Mouse (Mus musculus) kidney, postnatal 14 days (tissue): ENCODE data around the gene Nxf7.
A peak's percentile ranks its signal among the peaks of the same experiment; 100 is the strongest.
"Not testable (repeated sequence)": the region's sequence is repeated elsewhere in the genome, so short reads cannot be mapped to it uniquely, and the experiment has no call there.

Source experiments
- DNase-seq: peaks from one replicate; pipeline ENCODE4 v3.0.0; 2022; ENCODE audit warnings: mixed read lengths

The Nxf7 gene

DNA sequence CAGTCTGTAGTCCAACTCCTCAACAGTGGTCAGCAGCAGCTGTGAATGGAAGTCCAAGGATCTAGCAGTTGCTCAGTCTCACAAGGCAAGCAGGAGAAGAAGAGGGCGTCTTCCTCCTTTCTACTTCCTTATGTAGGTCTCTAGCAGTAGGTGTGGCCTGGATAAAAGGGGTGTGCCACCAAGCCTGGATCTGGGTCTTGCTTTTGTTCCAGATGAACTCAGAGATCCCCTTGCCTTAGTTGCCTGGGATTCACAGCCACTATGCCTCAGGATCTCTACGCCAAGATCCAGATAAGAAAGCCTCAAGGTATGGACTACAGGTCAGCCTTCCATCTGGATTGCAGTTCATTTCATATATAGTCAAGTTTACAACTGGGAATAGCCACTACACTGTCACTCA, at the start of gene Nxf7:
Gene Nxf7 (minus strand): TSS at position 101 of the 400 bp plus-strand sequence.
- DNase-seq, result no peak

DNA sequence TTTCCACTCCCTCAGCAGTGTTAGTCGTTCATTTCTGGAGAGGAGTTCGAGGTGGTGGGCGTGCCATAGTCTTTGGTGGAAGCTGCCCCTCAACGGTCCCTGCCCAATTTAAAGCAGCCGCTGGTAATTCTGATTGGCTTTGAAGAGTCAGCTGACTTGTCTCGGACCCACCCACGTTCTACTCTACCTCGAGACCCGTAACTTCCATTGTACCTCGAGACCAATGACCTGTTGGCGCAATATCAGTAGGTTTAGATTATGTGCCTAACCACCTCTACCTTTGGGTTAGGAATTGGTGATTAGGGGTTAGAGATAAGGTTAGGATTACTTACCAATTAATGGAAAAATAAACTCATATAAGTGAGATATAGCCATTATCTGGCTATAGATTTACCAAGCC, 29.0 kb upstream of the Nxf7 start, which contains the start of gene Prame:
Gene Prame (minus strand): TSS at position 101 of the 400 bp plus-strand sequence.
- DNase-seq, result no peak

DNA sequence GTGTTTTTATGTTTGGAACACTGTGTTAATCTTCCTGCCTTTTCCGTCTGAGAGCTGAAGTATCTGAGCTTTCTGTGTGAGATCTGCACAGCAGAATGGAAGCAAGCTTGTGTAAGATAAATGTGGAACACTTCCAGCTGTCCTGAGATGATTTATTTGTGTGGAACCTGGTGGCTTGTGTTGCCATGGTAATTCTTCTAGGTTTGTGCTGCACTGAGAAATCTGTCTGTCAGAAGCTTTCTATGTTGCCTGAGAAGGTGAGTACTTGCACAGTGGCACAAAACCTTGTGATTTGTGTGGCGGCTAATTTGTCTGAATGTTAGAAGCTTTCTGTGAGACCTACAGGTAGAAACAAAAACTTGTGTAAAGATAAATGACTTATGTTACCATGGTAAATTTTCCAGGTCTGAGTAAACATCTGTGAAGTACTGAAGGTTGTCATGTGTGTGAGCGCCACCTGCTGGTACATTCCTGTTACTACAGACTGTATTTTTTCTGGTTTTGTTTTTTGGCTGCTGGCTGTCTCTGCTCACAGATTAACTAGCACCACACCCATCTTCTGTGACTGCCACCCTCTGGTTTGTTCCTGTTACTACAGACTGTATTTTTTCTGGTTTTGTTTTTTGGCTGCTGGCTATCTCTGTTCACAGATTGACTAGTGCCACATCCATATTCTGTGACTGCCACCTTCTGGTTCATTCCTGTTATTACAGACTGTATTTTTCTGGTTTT, 2.9 kb upstream of the Nxf7 start:
- peak; percentile 41 for DNase-seq

DNA sequence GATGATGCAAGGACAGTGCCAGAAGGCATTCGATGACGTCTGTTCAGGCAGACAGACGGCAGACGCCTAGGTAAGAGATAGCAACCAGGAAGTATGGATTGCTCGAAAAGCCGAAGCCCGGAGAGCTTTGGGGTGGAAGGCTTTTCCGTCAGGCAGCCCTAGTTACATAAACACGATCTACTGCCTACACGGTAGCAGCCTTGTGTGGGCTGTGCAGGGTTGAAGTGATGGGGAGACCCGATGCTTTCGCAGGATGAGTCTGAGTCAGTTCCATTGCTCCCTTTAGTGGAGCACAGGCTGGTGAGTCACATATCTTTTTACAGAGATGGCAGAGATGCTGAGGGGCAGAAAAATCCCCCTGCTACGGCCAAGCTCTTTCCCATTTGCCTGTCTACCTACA, 481 bp downstream of the Nxf7 start:
- DNase-seq, result no peak

DNA sequence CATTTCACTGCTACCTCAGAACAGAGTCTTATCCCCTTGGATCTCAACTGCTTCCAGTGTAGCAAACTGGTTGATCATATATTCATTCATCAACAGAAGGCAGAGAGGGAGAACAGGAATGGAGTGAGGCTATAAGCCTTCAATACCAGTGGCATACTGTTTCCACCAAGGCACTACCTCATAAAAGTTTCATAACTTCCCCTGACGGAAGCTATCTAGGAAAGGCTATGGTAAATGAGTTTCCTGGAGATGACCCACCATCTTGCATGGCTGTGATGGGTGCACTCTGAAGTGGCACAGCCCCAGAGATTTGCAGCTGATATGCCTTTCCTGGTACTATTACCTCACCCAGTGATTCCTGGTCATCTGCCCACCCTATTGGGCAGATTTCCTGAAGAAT, 22.2 kb downstream of the Nxf7 start:
- DNase-seq, result no peak

DNA sequence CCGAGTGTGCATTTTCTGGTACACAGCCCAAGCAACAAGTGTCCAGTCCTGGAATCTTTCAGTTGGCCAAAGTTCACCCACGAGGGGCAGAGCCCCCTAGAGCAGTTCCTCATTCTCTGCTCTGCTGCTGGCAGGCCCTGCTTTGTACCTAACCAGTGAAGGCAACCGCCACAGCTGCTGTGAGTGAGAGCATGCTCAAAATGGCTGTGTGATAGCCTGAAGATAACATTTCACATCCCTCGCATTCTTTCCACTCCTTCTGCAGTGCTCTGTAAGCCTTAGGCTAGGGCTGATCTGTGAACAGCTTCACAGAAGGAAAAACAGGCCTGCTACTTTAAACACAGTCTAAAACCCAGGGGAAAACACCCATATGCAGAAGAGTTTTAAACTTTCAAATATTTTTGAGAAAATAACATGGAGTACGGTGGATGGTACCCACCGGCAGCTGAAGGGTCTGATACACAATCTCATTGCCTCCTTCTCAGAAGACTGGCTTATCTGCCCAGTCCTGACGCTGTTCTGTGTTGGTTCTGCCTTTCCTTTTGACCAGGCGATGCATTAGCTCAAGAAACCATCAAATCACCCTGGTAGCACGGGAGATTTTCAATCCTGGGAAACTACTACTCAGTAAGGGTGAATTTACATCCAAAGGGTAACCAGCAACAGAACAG, 23.5 kb downstream of the Nxf7 start:
- DNase-seq, result peak; percentile 8

DNA sequence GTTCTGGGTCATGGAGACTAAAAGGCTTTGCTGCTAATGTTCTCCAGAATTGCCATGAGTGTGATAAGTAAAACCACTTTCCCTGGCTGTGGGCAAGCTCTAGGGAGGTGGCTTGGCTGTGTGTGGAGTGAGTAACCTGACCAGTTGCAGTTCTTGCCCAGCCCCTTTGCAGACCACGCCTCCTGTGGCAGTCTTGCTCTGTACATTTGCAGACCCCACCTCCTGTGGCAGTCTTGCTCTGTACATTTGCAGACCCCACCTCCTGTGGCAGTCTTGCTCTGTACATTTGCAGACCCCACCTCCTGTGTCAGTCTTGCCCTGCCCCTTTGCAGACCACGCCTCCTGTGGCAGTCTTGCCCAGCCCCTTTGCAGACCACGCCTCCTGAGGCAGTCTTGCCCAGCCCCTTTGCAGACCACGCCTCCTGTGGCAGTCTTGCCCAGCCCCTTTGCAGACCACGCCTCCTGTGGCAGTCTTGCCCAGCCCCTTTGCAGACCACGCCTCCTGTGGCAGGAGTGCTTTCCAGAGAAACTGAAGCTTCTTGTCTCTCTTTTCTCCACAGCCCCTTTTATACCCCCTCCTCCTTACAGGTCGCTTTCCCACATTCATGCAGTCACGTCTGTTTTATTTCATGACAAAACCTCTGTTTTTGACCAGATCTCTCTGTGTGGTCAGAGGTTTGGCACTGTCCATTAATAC, 24.2 kb downstream of the Nxf7 start:
- peak; percentile 29 for DNase-seq

DNA sequence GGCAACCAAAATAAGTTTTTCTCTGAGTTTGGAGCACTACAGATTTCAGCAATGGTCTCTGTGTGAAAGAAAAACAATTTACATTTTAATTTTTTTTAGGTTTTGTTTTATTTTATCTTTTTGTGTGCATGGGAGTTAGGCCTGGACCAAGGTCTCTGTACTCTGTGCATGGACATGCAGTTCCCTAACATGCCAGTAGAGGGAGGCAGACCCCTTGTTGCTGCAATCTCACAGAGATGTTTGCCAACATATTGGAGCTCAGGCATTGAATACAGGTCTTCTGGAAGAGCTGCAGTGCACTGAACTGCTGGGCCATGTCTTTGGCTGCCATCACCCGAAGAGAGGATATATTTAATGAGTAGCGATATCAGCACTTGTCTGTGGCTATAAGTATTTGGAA, 29.1 kb downstream of the Nxf7 start:
- peak; percentile 62 for DNase-seq

DNA sequence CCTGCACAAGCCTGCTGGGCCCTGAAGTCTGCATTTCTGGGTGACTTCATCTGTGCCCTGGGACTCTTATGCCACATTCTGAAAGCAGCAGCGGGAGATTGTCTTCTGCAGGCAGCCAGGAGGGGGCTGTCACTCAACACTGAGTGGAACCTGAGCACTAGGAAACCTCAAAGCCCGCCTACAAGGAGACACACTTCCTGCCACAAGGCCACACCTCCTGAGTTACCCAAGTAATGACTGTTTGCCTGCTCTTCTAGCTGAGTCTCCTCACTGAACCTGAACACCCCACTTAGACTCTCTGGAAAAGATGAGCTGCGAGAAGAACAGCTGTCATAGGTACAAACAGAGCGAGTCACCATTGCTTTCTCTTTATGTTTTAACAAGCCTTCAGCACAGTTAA, 33.6 kb downstream of the Nxf7 start:
- DNase-seq, result peak; percentile 0

DNA sequence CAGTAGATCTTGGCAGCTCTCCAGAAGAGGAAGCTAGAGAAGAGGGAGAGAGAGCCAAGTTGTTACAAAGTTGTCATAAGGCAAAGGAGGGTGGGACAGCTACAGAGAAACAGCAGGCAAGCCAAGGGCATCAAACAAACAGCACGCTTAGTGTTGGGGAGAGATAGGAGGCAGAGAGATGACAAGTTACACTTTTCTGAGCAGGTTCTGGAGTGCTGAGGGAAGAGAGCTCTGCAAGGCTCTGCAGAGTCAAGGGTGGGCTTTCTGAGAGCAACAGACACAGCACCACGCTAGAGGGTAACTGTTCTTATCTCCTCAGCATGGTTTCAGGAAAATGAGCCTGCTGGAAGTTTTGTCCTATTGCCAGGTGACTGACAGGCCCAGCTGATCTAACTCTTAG, 35.7 kb downstream of the Nxf7 start:
- peak; percentile 1 for DNase-seq

DNA sequence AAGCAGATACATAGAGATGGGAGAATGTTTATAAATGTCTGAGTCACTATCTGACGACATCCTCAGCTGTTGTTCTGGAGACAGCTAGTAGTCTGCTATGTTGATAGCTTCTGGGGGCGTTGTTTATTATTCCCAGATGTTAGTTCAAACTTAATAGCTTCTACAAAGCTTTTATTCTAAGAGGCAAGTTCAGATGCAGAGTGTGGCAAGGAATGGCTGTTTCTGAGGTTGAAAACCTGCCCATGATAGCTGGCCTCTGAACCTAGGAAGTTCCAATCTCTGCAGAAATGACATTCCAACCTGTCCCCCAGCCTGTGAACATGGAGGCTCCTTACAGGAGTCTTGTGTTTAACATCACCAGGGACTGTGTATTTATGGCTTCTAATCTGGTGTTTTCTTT, 36.9 kb downstream of the Nxf7 start:
- DNase-seq, result not testable (repeated sequence)

DNA sequence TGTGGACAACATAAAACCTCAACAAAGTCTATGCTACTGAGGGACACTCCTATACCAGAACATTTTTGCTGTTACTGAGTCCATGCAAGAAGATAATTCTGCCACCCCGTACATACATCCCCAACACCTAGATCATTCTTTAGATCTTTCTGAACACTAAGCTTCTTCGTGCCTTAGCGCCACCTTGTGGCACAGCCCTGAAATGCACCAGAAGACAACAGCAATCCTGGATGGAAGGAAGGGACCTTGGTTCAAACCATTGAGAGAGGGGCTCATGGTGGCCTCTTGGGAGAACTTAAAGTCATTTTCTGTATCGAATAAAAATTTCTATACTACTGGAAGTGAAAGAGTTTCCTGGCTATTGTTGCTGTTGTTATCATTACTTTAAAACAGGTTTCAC, 37.6 kb downstream of the Nxf7 start:
- peak; percentile 32 for DNase-seq

DNA sequence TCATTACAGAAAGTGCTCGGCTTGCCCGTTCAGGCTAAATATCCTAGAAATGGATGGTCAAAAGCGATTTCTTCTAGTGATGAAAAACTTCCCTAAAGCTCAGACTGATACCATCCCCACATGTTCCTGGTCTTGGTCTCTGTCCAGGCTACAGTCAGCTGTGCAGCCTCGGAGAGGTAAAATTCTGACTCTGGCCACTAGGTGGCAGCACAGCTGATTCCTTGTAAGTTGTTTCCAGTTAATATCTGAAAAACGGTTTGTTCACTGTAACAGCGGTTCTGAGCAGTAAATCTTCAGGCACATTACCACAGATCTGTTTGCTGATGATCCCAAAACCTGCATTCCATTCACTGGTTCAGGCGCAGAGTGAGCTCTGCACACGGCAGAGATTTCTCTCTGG, 38.9 kb downstream of the Nxf7 start:
- peak; percentile 31 for DNase-seq
